Mouse (Mus musculus) monocyte, adult 59 days (primary cell): ENCODE results near the gene Prdm12. TPM values are rescaled to one million over a fixed set of nuclear protein-coding genes. Genes with fewer than 3 reads are reported as not detected.

Experiments
- total RNA-seq, 2 experiments: library from RNA; stranded (reverse); gene quantifications; one replicate each; pipeline ENCODE4 v1.2.4; 2023

Prdm12 gene
- total RNA-seq, result not detected

DNA sequence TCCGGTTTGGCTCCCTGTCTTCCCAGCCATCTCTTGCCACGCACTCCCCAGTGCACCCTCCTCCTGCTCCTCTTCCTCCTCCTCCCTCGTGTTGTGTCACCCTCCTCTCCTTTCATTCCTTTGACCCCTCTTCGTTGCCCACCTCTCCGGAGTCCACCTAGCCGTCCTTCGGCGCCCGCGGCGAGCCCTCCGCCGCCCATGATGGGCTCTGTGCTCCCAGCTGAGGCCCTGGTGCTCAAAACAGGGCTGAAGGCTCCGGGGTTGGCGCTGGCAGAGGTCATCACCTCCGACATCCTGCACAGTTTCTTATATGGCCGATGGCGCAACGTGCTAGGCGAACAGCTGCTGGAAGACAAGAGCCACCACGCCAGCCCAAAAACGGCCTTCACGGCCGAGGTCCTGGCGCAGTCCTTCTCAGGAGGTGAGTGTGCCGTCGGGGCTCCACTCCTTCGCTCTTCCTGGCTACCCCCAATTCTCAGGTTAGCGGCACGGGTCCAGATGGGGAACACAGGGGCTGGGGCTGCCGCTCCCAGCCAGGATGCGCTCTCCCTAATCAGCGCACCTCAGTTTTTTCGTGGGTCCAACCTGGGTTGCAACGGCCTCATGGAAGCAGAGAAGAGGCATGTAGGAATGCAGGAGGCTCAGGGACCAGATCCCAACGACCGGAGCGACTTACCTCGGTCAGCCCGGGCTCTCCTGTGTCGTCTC lies at the start of gene Prdm12:
Prdm12 (plus strand) TSS at position 137 of the 708 bp plus-strand sequence.

GRCm38 (mm10) chr2:31670551-31671035 lies 30.8 kb downstream of the Prdm12 start, which contains the start of gene Exosc2:
Gene Exosc2 (plus strand): TSS chr2:31670715.

GRCm38 (mm10) chr2:31688074-31688925 lies 48.5 kb downstream of the Prdm12 start, which contains the start of gene Abl1:
Gene Abl1 (plus strand): TSS chr2:31688376.

Other genes with a start within 250 kb of the Prdm12 start
- 10 to 100 TPM; 46.1 to 52.6 TPM for gene Ass1, start 169.8 kb upstream of the Prdm12 start, total RNA-seq
- 10 to 100 TPM; 14.4 to 15.6 TPM for gene Fubp3, start 67.4 kb upstream of the Prdm12 start, total RNA-seq
- gene Exosc2, start 30.7 kb downstream of the Prdm12 start, total RNA-seq, result 10 to 100 TPM; 13.7 to 14.5 TPM
- gene Abl1, start 48.3 kb downstream of the Prdm12 start, total RNA-seq, result 100 to 1,000 TPM; 119 to 131 TPM
- not detected for gene Qrfp, start 170.5 kb downstream of the Prdm12 start, total RNA-seq
- gene Fibcd1, start 206.0 kb downstream of the Prdm12 start, total RNA-seq, result not detected
- under 1 TPM; 0.08 to 0.12 TPM for gene Lamc3, start 247.3 kb downstream of the Prdm12 start, total RNA-seq